Mouse (Mus musculus) right cerebral cortex, postnatal 14 days (tissue): ENCODE results near the gene Hsd17b1.
A peak's percentile ranks its signal among the peaks of the same experiment; 100 is the strongest.

Source experiments
- DNase-seq: peaks from one replicate; pipeline ENCODE4 v3.0.0; 2022

Gene Hsd17b1

DNA sequence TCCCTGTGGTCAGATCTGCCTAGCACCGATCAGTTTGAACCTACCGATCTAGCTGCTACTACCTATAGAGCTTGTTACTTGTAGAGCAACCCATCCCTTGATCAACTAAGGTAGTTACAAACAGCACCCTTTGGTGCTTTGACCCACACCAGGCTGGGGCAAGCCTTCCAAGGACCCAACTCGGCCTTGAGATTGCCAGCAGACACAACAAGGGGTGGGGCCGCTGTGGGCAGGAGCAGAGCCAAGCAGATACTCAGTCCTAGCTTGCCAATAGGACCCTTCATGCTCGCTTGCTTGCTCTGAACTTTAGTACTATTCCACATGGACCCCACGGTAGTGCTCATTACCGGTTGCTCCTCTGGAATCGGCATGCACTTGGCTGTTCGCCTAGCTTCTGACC is at the start of gene Hsd17b1:
Hsd17b1 (plus strand) TSS at position 291 of the 400 bp plus-strand sequence.
- DNase-seq = no peak

GRCm38 (mm10) chr11:101029320-101029719 is 48.9 kb upstream of the Hsd17b1 start:
- no peak for DNase-seq

GRCm38 (mm10) chr11:101030136-101030807 is 47.9 kb upstream of the Hsd17b1 start:
- no peak for DNase-seq

- no peak for DNase-seq
These were observed 47.4 kb upstream of the Hsd17b1 start for GRCm38 (mm10) chr11:101030808-101031156.

GRCm38 (mm10) chr11:101031470-101031869 is 46.7 kb upstream of the Hsd17b1 start:
- no peak for DNase-seq

GRCm38 (mm10) chr11:101033856-101034500 is 44.2 kb upstream of the Hsd17b1 start:
- DNase-seq = no peak

DNA sequence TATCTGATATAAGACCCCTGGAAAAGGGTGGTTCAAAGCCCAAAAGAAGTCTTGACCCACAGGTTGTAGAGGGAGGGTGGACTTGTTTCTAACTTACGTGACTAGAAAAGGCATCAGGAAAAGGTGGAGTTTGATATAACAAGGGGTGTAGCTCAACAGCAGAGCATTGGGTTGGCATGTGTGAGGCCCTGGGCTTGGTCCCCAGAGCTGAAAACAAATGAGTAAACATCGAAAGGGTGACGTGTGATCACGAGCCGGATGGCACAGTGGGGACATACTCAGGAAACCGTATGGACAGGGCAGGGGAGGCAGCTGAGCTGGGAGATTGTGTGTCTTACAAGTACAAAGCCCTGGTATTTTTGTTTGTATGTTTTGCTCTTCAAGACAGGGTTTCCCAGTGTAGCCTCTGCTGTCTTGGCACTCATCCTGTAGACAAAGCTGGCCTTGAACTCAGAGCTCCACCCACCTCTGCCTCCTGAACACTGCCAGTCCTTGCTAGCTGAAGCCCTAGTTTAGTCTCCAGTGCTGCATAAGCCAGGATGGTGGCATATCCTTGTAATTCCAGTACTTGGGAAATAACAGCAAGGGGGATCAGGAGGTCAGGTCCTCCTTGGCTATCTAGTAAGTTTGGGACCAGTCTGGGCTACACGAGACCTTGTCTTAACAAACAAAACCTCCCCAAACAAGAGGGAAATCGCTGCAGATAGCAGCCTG is 43.4 kb upstream of the Hsd17b1 start:
- no peak for DNase-seq

GRCm38 (mm10) chr11:101035328-101035695 is 42.9 kb upstream of the Hsd17b1 start:
- no peak for DNase-seq

GRCm38 (mm10) chr11:101037795-101038194 is 40.4 kb upstream of the Hsd17b1 start:
- no peak for DNase-seq

GRCm38 (mm10) chr11:101045826-101046225 is 32.4 kb upstream of the Hsd17b1 start:
- no peak for DNase-seq

DNA sequence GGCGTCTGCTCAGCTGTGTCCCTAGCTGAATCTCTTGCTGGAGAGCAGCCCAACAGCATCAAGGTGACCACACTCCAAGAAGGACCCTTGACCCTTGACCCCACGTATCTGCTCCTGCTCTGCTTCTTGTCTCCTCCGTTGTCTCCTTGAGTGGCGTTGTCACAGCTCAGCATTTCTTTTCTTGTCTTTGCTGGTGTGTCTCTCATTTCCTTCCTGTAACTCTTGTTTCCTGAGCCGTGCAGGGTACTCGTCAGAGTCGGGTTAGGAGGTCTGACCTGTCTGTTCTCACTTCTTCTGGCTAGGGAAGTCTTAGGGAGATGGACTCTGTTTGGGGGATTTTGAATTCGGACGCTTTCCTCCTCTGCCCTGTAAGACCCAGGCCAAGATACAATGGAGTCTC is 31.8 kb upstream of the Hsd17b1 start:
- DNase-seq = no peak

DNA sequence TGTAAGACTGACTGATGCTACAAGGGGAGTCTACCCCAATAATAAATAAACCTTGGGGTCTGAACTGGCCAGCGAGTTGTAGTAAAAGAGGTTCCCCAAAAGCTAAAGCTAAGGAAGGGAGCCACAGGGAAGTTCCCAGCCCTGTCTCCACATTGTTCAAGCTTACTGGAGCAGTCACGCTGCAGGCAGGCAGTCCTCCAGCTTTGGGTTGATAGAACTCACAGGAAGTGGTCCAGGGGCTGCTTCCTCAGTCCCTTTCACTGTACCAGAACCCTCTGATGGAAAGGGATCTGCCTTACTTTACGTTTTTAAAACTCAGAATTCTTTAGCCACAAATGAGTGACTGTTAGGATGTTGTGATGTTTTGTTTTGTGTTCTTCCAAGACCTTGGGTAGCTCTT is 30.7 kb upstream of the Hsd17b1 start:
- DNase-seq = no peak

GRCm38 (mm10) chr11:101050359-101050758 is 27.9 kb upstream of the Hsd17b1 start:
- no peak for DNase-seq

DNA sequence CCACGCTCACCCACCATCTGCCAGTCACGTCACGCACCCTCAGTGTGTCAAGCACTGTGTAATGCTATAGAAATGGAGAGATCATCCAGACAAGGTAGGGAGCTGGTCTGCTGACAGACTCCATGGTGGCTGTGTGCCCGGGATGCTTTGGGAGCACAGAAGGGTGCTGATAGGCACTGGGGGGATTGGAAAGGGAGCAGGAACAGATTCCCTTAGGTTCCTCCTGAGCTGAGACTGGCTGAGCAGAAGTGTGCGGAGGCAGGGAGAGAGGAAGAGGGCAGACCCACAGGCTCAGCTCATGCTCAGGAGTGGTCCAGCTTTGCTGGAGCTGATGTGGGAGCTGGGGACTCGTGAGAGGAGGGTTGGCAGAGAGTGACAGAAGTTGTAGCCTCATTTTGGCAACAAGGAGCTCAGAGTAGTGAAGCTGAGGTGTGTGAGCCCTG is 27.1 kb upstream of the Hsd17b1 start:
- DNase-seq = no peak

DNA sequence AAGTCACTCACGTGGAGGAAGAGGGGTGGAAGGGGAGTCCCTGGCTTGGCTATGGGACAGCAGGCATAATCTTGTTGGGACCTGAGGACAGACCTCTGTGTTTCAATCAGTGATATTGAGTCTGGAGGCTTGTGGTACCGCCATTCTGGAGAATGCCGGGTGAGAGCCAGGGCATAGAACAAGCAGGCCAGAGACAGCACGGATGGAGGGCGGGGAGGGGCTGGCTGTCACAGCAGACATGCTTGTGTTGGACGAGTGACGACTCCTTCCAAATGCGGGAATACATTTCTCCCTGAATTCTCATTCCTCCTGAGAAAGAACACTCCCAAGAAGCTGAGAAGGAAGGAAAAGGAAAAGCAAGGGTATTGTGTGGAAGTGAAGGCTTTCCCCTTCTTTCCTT is 26.6 kb upstream of the Hsd17b1 start:
- no peak for DNase-seq

DNA sequence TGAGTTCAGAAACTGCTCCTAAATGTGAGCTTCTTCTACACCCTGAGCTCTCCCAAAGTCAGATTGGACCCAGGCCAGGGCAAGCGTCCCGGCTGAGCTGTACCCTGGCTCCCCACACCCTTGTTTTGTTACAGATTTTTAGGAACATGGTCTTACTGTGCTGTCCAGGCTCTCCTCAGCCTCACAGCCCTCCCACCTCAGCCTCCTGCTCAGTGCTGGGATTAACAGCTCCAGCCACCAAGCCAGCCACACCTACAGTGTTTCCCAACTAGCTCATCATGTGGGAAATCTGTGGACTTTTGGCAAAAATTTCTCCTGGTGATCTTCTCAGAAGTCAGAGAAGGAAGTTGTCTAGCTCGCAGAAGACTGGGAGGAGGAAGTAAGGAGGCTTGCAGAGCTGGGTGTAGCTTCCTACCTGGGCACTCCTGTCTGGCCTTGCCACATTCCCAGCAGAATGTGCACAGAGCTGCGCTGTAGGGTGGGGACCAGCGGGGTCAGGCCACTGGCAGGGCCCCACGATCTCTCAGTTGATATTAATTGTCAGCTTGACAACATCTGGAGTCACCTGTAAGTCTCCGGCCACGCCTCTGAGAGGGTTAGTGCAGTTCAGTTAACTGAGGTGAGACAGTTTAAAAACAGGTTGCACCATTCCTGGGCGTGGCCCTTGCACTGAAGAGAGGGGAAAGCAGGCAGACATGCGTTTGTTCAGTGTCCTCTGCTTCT is 25.3 kb upstream of the Hsd17b1 start:
- DNase-seq = no peak

- DNase-seq = no peak
These were observed 24.2 kb upstream of the Hsd17b1 start for GRCm38 (mm10) chr11:101053974-101054373.

DNA sequence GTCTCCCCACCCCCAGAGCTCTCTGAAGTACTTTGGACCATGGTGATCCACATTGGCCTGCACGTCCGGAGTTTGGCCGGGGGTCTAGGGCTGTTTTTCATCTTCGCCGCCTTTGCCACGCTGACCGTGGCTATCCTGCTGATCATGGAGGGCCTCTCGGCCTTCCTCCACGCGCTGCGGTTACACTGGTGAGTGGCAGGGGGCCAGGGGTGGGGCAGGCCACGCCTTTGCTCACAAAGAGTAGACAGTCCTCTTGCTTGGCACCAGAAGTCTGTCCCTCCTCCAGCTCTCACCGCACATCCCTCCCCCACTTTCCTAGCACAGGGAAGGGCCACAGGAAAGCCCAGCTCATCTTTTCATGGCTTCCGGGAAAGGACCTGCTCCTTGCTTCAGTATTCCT is 22.8 kb upstream of the Hsd17b1 start:
- DNase-seq = no peak

GRCm38 (mm10) chr11:101056885-101057284 is 21.3 kb upstream of the Hsd17b1 start:
- no peak for DNase-seq

GRCm38 (mm10) chr11:101057860-101058259 is 20.4 kb upstream of the Hsd17b1 start:
- peak; percentile 85 for DNase-seq

GRCm38 (mm10) chr11:101058726-101059125 is 19.5 kb upstream of the Hsd17b1 start:
- no peak for DNase-seq

DNA sequence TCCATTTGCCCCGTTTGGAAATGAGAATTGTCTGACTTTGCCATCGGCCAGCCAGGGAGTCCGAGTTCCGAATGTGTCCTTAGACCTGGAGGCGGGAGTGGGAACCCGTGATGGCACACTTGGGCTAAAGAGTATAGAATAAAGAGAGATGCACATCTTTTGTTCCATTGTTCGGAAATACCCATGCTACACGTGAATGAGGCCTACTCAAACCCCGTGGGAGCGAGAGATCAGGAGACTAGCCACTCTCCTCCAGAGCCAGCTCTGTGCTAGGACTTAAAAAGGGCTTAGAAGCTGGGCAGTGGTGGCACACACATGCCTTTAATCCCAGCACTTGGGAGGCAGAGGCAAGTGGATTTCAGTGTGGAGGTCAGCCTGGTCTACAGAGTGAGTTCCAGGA is 18.7 kb upstream of the Hsd17b1 start:
- no peak for DNase-seq

DNA sequence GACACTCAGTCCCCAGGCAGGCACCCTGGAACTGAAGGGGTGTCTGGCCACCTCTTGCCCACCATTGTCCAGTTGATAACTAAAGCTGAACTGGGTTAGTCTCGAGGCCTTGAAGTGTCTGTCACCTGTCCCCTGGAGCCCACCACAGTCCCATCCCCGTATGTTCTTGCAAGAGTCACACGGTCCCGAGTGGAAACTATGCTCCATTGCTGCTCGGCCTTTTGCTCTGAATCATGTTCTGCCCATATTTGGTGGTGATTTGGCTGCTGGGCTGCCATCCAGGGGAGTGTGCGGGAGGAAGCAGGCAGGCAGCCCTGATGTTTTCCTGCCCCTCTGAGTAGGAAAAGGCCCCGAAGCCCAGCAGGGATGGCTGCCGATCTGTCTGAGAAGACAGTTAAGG is 18.1 kb upstream of the Hsd17b1 start:
- peak; percentile 62 for DNase-seq

- DNase-seq = no peak
These were observed 17.2 kb upstream of the Hsd17b1 start for GRCm38 (mm10) chr11:101061049-101061448.
